ENCODE assay signal across 8 mouse cellular contexts in the genomic region with DNA sequence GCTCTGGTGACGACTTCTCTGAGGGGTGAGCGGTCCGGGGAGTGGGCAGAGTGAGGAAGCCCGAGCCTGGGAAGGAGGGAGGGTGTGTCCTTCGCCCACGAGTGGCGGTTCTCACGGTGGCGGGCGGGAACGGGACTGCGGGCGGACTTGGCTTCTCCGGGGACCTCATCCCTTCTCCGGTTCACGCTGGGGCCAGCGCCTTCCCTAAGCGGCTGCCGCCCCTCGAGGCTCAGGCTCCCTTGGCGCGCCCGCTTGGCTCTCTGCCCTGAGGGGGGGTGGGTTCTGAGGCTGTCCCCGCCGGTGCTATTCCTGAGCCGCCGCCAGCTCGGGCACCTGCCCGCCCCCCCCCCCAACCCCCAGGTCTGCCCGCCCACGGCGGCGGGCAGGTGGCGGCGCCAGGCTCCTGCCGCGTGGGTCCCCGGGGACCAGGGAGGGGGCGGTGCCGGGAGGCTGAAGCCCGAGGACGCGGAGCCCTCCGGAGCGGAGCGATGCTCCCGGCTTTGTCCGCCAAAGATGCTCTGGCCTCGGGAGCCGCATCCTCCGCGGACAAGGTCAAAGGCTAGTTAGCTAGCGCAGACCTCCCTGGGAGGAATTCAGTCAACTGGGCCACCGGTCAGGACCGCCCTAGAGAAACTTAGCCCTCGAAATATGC. TPM values are rescaled to one million over a fixed set of nuclear protein-coding genes. Genes with fewer than 3 reads are reported as not detected.
DNase-seq lines count a peak whose midpoint lies in the region; ATAC-seq and TF ChIP-seq lines count a peak whose summit lies in the region.

No protein-coding gene starts in this region.

- no peaks in the 10 kb centered on the region for H3K36me3 ChIP-seq in intestine, embryonic 15.5 days
- no peaks in the 10 kb centered on the region for H3K36me3 ChIP-seq in liver, postnatal 0 days (replicated peaks; ENCODE audit: insufficient read depth, low read length)

- H3K9me3 ChIP-seq in intestine, embryonic 15.5 days: no peaks in the 10 kb centered on the region
- H3K9me3 ChIP-seq in liver, postnatal 0 days (ENCODE audit: low read length): no peaks in the 10 kb centered on the region

- H3K4me1 ChIP-seq in intestine, embryonic 15.5 days (replicated peaks): no peaks in the 10 kb centered on the region
- no peaks in the 10 kb centered on the region for H3K4me1 ChIP-seq in liver, postnatal 0 days (ENCODE audit: insufficient read depth)

- no peak for TF ChIP-seq CTCF in layer of hippocampus, adult 2 months (conservative IDR thresholded peaks at IDR 0.05)
- TF ChIP-seq CTCF in liver, postnatal 0 days (IDR thresholded peaks at IDR 0.05; ENCODE audit: low read depth): no peak

- H3K27me3 ChIP-seq in intestine, embryonic 15.5 days (replicated peaks): no peaks in the 10 kb centered on the region
- no peaks in the 10 kb centered on the region for H3K27me3 ChIP-seq in liver, postnatal 0 days (ENCODE audit: insufficient read depth, low read length)

- peak overlapping the region; percentile 72 for H3K4me3 ChIP-seq in layer of hippocampus, adult 2 months
- peak overlapping the region; percentile 56 for H3K4me3 ChIP-seq in intestine, embryonic 15.5 days (replicated peaks)
- H3K4me3 ChIP-seq in liver, postnatal 0 days (ENCODE audit: low read depth, low read length): peak overlapping the region; percentile 71

- WGBS in intestine, embryonic 15.5 days: 26% methylated on average over 53 of the region's 56 CpGs
- WGBS in liver, postnatal 0 days (ENCODE audit: insufficient replicate concordance): 18% methylated on average over 26 of the region's 56 CpGs

- H3K27ac ChIP-seq in layer of hippocampus, adult 2 months: peak overlapping the region; percentile 83
- peak overlapping the region; percentile 74 for H3K27ac ChIP-seq in intestine, embryonic 15.5 days
- peak overlapping the region; percentile 83 for H3K27ac ChIP-seq in liver, postnatal 0 days (ENCODE audit: low read depth)

- ATAC-seq in erythroid progenitor cell, adult 5-6 weeks (replicated peaks; ENCODE audit: low FRiP score, poor library complexity, severe bottlenecking): peak; percentile 56; the same call in 1 of the 2 replicates
- peak; percentile 77 for ATAC-seq in intestine, embryonic 15.5 days
- ATAC-seq in liver, postnatal 0 days: peak; percentile 63

- H3K4me2 ChIP-seq in intestine, embryonic 15.5 days (replicated peaks): peak overlapping the region; percentile 59
- H3K4me2 ChIP-seq in liver, postnatal 0 days (ENCODE audit: low read depth, low read length): peak overlapping the region; percentile 86

- no peak for TF ChIP-seq EP300 in liver, postnatal 0 days (IDR thresholded peaks at IDR 0.05; ENCODE audit: low read depth)

- no peak for DNase-seq in layer of hippocampus, adult 2 months (ENCODE audit: low spot score in 2 of 2)
- no peak for DNase-seq in layer of hippocampus, adult 9-10 months (ENCODE audit: low spot score)
- DNase-seq in MN1 (ENCODE audit: low spot score): peak; percentile 65
- no peak for DNase-seq in liver, postnatal 0 days
- peak; percentile 16 to 47 for DNase-seq in spleen, postnatal 10 days (ENCODE audit: low spot score in 2 of 2)
- DNase-seq in cerebellum, postnatal 4 days (ENCODE audit: low spot score in 2 of 2): no peak

- H3K9ac ChIP-seq in intestine, embryonic 15.5 days: peak overlapping the region; percentile 51
- peak overlapping the region; percentile 74 for H3K9ac ChIP-seq in liver, postnatal 0 days (replicated peaks)

RNA-seq across cellular contexts. Expression of gene Bclaf3, which starts 6.4 kb away (rescaled TPM):
- 1 to 10 TPM; 9.1 to 9.8 TPM for total RNA-seq in layer of hippocampus, adult 2 months (2021)
- total RNA-seq in erythroid progenitor cell, adult 5-6 weeks (2015; ENCODE audit: low replicate concordance): 50.5 and 75.9 TPM in 2 replicates
- total RNA-seq in erythroid progenitor cell, adult 5-6 weeks (2017; ENCODE audit: low replicate concordance): 52.9 and 83.8 TPM in 2 replicates
- 13.3 and 16.0 TPM in 2 replicates for polyA plus RNA-seq in intestine, embryonic 15.5 days (2015; fragmentation: Nextera tagmentation; extraction: Ambion mirVana)
- polyA plus RNA-seq in liver, postnatal 0 days (2015; fragmentation: Nextera tagmentation; extraction: Ambion mirVana): 4.1 and 4.6 TPM in 2 replicates

Comparison
In these comparisons a context has a peak if more than half of its experiments do, and no peak if none do; other contexts are left out.
1. DNase-seq: peak in MN1 (single experiment) and spleen, postnatal 10 days (2 of 2); none in layer of hippocampus, adult 2 months (0 of 2), layer of hippocampus, adult 9-10 months (single experiment), liver, postnatal 0 days (single experiment) and cerebellum, postnatal 4 days (0 of 2).
2. RNA of gene Bclaf3, which starts 6.4 kb away (total RNA-seq): 50.5 to 83.8 TPM in erythroid progenitor cell, adult 5-6 weeks; 9.1 to 9.8 TPM in layer of hippocampus, adult 2 months; every median in the first group is over 4 times any median in the second.
3. Peak in every context shown above with its lines, with median percentiles within 50 percentile points of each other: H3K27ac ChIP-seq, H3K4me3 ChIP-seq and ATAC-seq.